Mouse (Mus musculus) neural tube, embryonic 12.5 days (tissue): Measurements from ENCODE around the gene Csrp3. TPM values are rescaled to one million over a fixed set of nuclear protein-coding genes. Genes with fewer than 3 reads are reported as not detected.

Experiments used
- ATAC-seq: fragments of 200-750 bp; cut with Nextera tagmentation; 2 replicates; pipeline ENCODE4 v1.8.0; 2017; ENCODE audit warnings: low read depth, mild to moderate bottlenecking, moderate TSS enrichment, moderate library complexity; ENCODE audit not compliant: low FRiP score
- H3K27ac ChIP-seq: fragments of 300-500 bp; sonication (generic); 2 replicates; pipeline ENCODE4 v1.5.1; 2016
- H3K27me3 ChIP-seq: fragments of 300-500 bp; sonication (generic); replicated peaks from 2 replicates; pipeline ENCODE4 v1.6.1; 2016; ENCODE audit warnings: mild to moderate bottlenecking
- H3K36me3 ChIP-seq: fragments of 300-500 bp; sonication (generic); 2 replicates; pipeline ENCODE4 v1.6.1; 2016; ENCODE audit warnings: mild to moderate bottlenecking
- H3K4me1 ChIP-seq: fragments of 300-500 bp; sonication (generic); 2 replicates; pipeline ENCODE4 v1.6.1; 2016
- H3K4me2 ChIP-seq: fragments of 300-500 bp; sonication (generic); replicated peaks from 2 replicates; pipeline ENCODE4 v1.6.1; 2016; ENCODE audit warnings: mild to moderate bottlenecking
- H3K4me3 ChIP-seq: fragments of 300-500 bp; sonication (generic); 2 replicates; pipeline ENCODE4 v1.5.1; 2016
- H3K9ac ChIP-seq: fragments of 300-500 bp; sonication (generic); 2 replicates; pipeline ENCODE4 v1.6.1; 2016; ENCODE audit warnings: mild to moderate bottlenecking
- H3K9me3 ChIP-seq: fragments of 300-500 bp; sonication (generic); 2 replicates; pipeline ENCODE4 v1.6.1; 2016; ENCODE audit warnings: mild to moderate bottlenecking
- WGBS: fragments of 180-500 bp; shearing (Covaris S2); methylation state at CpG from one replicate; pipeline ENCODE4 v1.1.7; 2016; 5-methylcytosine and 5-hydroxymethylcytosine counted together
- polyA plus RNA-seq: library from polyadenylated mRNA; unstranded; fragments of >200 nt; fragmentation: Nextera tagmentation; extraction: Ambion mirVana; gene quantifications from 2 replicates; pipeline ENCODE4 v1.2.1, GENCODE M21; 2016

Csrp3 gene
- polyA plus RNA-seq, 1 experiment from 2014 or later: 0.67 TPM

GRCm38 (mm10) chr7:48861796-48862195 lies 14.0 kb upstream of the Csrp3 start:
- H3K36me3 ChIP-seq: peaks cover 17% of the 10 kb centered on the region
- H3K9ac ChIP-seq: no peak overlapping the region
- H3K9me3 ChIP-seq: no peaks in the 10 kb centered on the region
- 93% methylated on average over 4 of the region's 4 CpGs for WGBS
- no peak overlapping the region for H3K27ac ChIP-seq
- no peak overlapping the region for H3K4me2 ChIP-seq
- ATAC-seq: no peak
- no peaks in the 10 kb centered on the region for H3K4me1 ChIP-seq
- H3K27me3 ChIP-seq: no peaks in the 10 kb centered on the region
- H3K4me3 ChIP-seq: no peak overlapping the region

GRCm38 (mm10) chr7:48860948-48861347 lies 13.1 kb upstream of the Csrp3 start:
- no peak overlapping the region for H3K27ac ChIP-seq
- 26% methylated on average over 1 of the region's 1 CpGs for WGBS
- H3K9ac ChIP-seq: no peak overlapping the region
- no peak overlapping the region for H3K4me3 ChIP-seq
- H3K27me3 ChIP-seq: no peaks in the 10 kb centered on the region
- peaks cover 10% of the 10 kb centered on the region for H3K36me3 ChIP-seq
- no peak overlapping the region for H3K4me2 ChIP-seq
- no peaks in the 10 kb centered on the region for H3K9me3 ChIP-seq
- ATAC-seq: no peak
- no peaks in the 10 kb centered on the region for H3K4me1 ChIP-seq

- H3K9ac ChIP-seq: no peak overlapping the region
- no peak overlapping the region for H3K4me3 ChIP-seq
- H3K4me2 ChIP-seq: no peak overlapping the region
- H3K27me3 ChIP-seq: no peaks in the 10 kb centered on the region
- no peaks in the 10 kb centered on the region for H3K9me3 ChIP-seq
- 93% methylated on average over 4 of the region's 4 CpGs for WGBS
- no peaks in the 10 kb centered on the region for H3K4me1 ChIP-seq
- no peaks in the 10 kb centered on the region for H3K36me3 ChIP-seq
- H3K27ac ChIP-seq: no peak overlapping the region
- no peak for ATAC-seq
Observed at GRCm38 (mm10) chr7:48859362-48859761, 11.5 kb upstream of the Csrp3 start.

GRCm38 (mm10) chr7:48858257-48858656 lies 10.4 kb upstream of the Csrp3 start:
- Histone ChIP-seq H3K9me3 (no peaks in the 10 kb centered on the region), H3K36me3 (no peaks in the 10 kb centered on the region), H3K4me2 (no peak overlapping the region), H3K27ac (no peak overlapping the region), H3K9ac (no peak overlapping the region), H3K4me3 (no peak overlapping the region), H3K4me1 (no peaks in the 10 kb centered on the region), H3K27me3 (no peaks in the 10 kb centered on the region)
- WGBS: 93% methylated on average over 1 of the region's 1 CpGs
- ATAC-seq: no peak

- H3K27ac ChIP-seq: no peak overlapping the region
- no peak overlapping the region for H3K4me2 ChIP-seq
- 92% methylated on average over 3 of the region's 3 CpGs for WGBS
- ATAC-seq: no peak
- no peak overlapping the region for H3K4me3 ChIP-seq
- H3K27me3 ChIP-seq: no peaks in the 10 kb centered on the region
- no peak overlapping the region for H3K9ac ChIP-seq
- H3K36me3 ChIP-seq: no peaks in the 10 kb centered on the region
- H3K4me1 ChIP-seq: no peaks in the 10 kb centered on the region
- H3K9me3 ChIP-seq: no peaks in the 10 kb centered on the region
Observed at GRCm38 (mm10) chr7:48855461-48855860, 7.6 kb upstream of the Csrp3 start.

- H3K4me1 ChIP-seq: no peaks in the 10 kb centered on the region
- no peak overlapping the region for H3K4me3 ChIP-seq
- no peaks in the 10 kb centered on the region for H3K27me3 ChIP-seq
- no peaks in the 10 kb centered on the region for H3K9me3 ChIP-seq
- WGBS: 90% methylated on average over 13 of the region's 13 CpGs
- H3K9ac ChIP-seq: no peak overlapping the region
- H3K36me3 ChIP-seq: no peaks in the 10 kb centered on the region
- H3K27ac ChIP-seq: no peak overlapping the region
- ATAC-seq: no peak
- H3K4me2 ChIP-seq: no peak overlapping the region
Observed at GRCm38 (mm10) chr7:48853496-48853895, 5.7 kb upstream of the Csrp3 start.

GRCm38 (mm10) chr7:48851529-48852104 lies 3.8 kb upstream of the Csrp3 start:
- H3K27me3 ChIP-seq: peaks cover 6% of the 10 kb centered on the region
- no peaks in the 10 kb centered on the region for H3K36me3 ChIP-seq
- no peak overlapping the region for H3K27ac ChIP-seq
- no peak overlapping the region for H3K4me2 ChIP-seq
- 71% methylated on average over 6 of the region's 6 CpGs for WGBS
- no peaks in the 10 kb centered on the region for H3K9me3 ChIP-seq
- ATAC-seq: no peak
- no peak overlapping the region for H3K9ac ChIP-seq
- no peak overlapping the region for H3K4me3 ChIP-seq
- H3K4me1 ChIP-seq: peaks cover 8% of the 10 kb centered on the region; the same call in 1 of the 2 replicates

GRCm38 (mm10) chr7:48846755-48847154 lies 1.1 kb downstream of the Csrp3 start:
- H3K9ac ChIP-seq: no peak overlapping the region
- H3K4me3 ChIP-seq: no peak overlapping the region
- no peak overlapping the region for H3K27ac ChIP-seq
- peaks cover 38% of the 10 kb centered on the region for H3K27me3 ChIP-seq
- 47% methylated on average over 6 of the region's 6 CpGs for WGBS
- no peaks in the 10 kb centered on the region for H3K9me3 ChIP-seq
- no peak for ATAC-seq
- H3K36me3 ChIP-seq: no peaks in the 10 kb centered on the region
- H3K4me2 ChIP-seq: no peak overlapping the region
- H3K4me1 ChIP-seq: peaks cover 8% of the 10 kb centered on the region; the same call in 1 of the 2 replicates

GRCm38 (mm10) chr7:48845213-48845973 lies 2.4 kb downstream of the Csrp3 start:
- H3K27me3 ChIP-seq: peaks cover 45% of the 10 kb centered on the region
- no peak for ATAC-seq
- no peak overlapping the region for H3K9ac ChIP-seq
- H3K4me3 ChIP-seq: no peak overlapping the region
- no peak overlapping the region for H3K27ac ChIP-seq
- no peak overlapping the region for H3K4me2 ChIP-seq
- no peaks in the 10 kb centered on the region for H3K36me3 ChIP-seq
- peaks cover 8% of the 10 kb centered on the region; the same call in 1 of the 2 replicates for H3K4me1 ChIP-seq
- no peaks in the 10 kb centered on the region for H3K9me3 ChIP-seq
- WGBS: 88% methylated on average over 12 of the region's 12 CpGs

- no peak for ATAC-seq
- H3K4me2 ChIP-seq: no peak overlapping the region
- no peak overlapping the region for H3K9ac ChIP-seq
- 88% methylated on average over 5 of the region's 5 CpGs for WGBS
- H3K27me3 ChIP-seq: peaks cover 64% of the 10 kb centered on the region
- H3K27ac ChIP-seq: no peak overlapping the region
- H3K4me1 ChIP-seq: peaks cover 8% of the 10 kb centered on the region; the same call in 1 of the 2 replicates
- no peak overlapping the region for H3K4me3 ChIP-seq
- H3K9me3 ChIP-seq: no peaks in the 10 kb centered on the region
- H3K36me3 ChIP-seq: no peaks in the 10 kb centered on the region
Observed at GRCm38 (mm10) chr7:48843541-48843940, 4.3 kb downstream of the Csrp3 start.

GRCm38 (mm10) chr7:48842353-48842752 lies 5.5 kb downstream of the Csrp3 start:
- Histone ChIP-seq H3K36me3 (no peaks in the 10 kb centered on the region), H3K27me3 (peaks cover 72% of the 10 kb centered on the region)
- WGBS: 74% methylated on average over 3 of the region's 3 CpGs

GRCm38 (mm10) chr7:48841538-48841937 lies 6.3 kb downstream of the Csrp3 start:
- H3K36me3 ChIP-seq: no peaks in the 10 kb centered on the region
- no peak overlapping the region for H3K4me2 ChIP-seq
- peaks cover 76% of the 10 kb centered on the region for H3K27me3 ChIP-seq
- no peak for ATAC-seq
- WGBS: 74% methylated on average over 4 of the region's 4 CpGs
- no peaks in the 10 kb centered on the region for H3K9me3 ChIP-seq
- H3K27ac ChIP-seq: no peak overlapping the region
- no peaks in the 10 kb centered on the region for H3K4me1 ChIP-seq
- H3K9ac ChIP-seq: no peak overlapping the region
- H3K4me3 ChIP-seq: no peak overlapping the region

More at GRCm38 (mm10) chr7:48842353-48842752, 5.5 kb downstream of the Csrp3 start:
- no peaks in the 10 kb centered on the region for H3K4me1 ChIP-seq
- H3K9me3 ChIP-seq: no peaks in the 10 kb centered on the region
- ATAC-seq: no peak
- no peak overlapping the region for H3K4me3 ChIP-seq
- no peak overlapping the region for H3K9ac ChIP-seq
- no peak overlapping the region for H3K27ac ChIP-seq
- no peak overlapping the region for H3K4me2 ChIP-seq

- H3K27me3 ChIP-seq: peaks cover 77% of the 10 kb centered on the region
- no peaks in the 10 kb centered on the region for H3K36me3 ChIP-seq
- H3K9ac ChIP-seq: no peak overlapping the region
- H3K27ac ChIP-seq: no peak overlapping the region
- H3K4me3 ChIP-seq: no peak overlapping the region
- H3K4me2 ChIP-seq: no peak overlapping the region
- H3K9me3 ChIP-seq: no peaks in the 10 kb centered on the region
- peaks cover 2% of the 10 kb centered on the region; the same call in 1 of the 2 replicates for H3K4me1 ChIP-seq
- ATAC-seq: no peak
- WGBS: 92% methylated on average over 2 of the region's 2 CpGs
Observed at GRCm38 (mm10) chr7:48840545-48840944, 7.3 kb downstream of the Csrp3 start.
